Mouse (Mus musculus) adrenal gland, adult 2 months (tissue): ENCODE results near the gene Hap1. TPM values are rescaled to one million over a fixed set of nuclear protein-coding genes. Genes with fewer than 3 reads are reported as not detected.
A peak's percentile ranks its signal among the peaks of the same experiment; 100 is the strongest.
"Not testable (repeated sequence)": the region's sequence is repeated elsewhere in the genome, so short reads cannot be mapped to it uniquely, and the experiment has no call there.

ENCODE experiments used
- DNase-seq: peaks from one replicate; pipeline ENCODE4 v3.0.0; 2021
- polyA plus RNA-seq: library from polyadenylated mRNA; depleted of rRNA; stranded (reverse); fragments of >200 nt; gene quantifications from 2 replicates; pipeline ENCODE4 v1.2.3, GENCODE M21; 2012
- total RNA-seq, 2 experiments: library from RNA; stranded (reverse); gene quantifications; 2 replicates each; pipeline ENCODE4 v1.2.3; 2021

Gene Hap1
- total and polyA plus RNA-seq, 3 experiments: 28.5 to 62.1 (median 34.6) TPM

- peak; percentile 68 for DNase-seq
These were observed 34.1 kb upstream of the Hap1 start for GRCm38 (mm10) chr11:100389931-100390445.

GRCm38 (mm10) chr11:100388588-100388987, 32.7 kb upstream of the Hap1 start:
- peak; percentile 82 for DNase-seq

GRCm38 (mm10) chr11:100387589-100388375, 31.9 kb upstream of the Hap1 start:
- peak; percentile 59 for DNase-seq

GRCm38 (mm10) chr11:100387111-100387510, 31.2 kb upstream of the Hap1 start:
- no peak for DNase-seq

- no peak for DNase-seq
These were observed 30.7 kb upstream of the Hap1 start for GRCm38 (mm10) chr11:100386586-100386985.

GRCm38 (mm10) chr11:100385016-100385415, 29.1 kb upstream of the Hap1 start:
- DNase-seq: no peak

GRCm38 (mm10) chr11:100382682-100383081, 26.8 kb upstream of the Hap1 start:
- no peak for DNase-seq

GRCm38 (mm10) chr11:100379311-100379710, 23.4 kb upstream of the Hap1 start:
- DNase-seq: no peak

- no peak for DNase-seq
These were observed 22.5 kb upstream of the Hap1 start for GRCm38 (mm10) chr11:100378446-100378845.

GRCm38 (mm10) chr11:100377989-100378388, 22.1 kb upstream of the Hap1 start:
- no peak for DNase-seq

- no peak for DNase-seq
These were observed 20.9 kb upstream of the Hap1 start for GRCm38 (mm10) chr11:100376746-100377389.

GRCm38 (mm10) chr11:100376005-100376404, 20.1 kb upstream of the Hap1 start:
- no peak for DNase-seq

GRCm38 (mm10) chr11:100375127-100375526, 19.2 kb upstream of the Hap1 start:
- no peak for DNase-seq

GRCm38 (mm10) chr11:100371981-100372558, 16.1 kb upstream of the Hap1 start:
- DNase-seq: no peak

GRCm38 (mm10) chr11:100369822-100370221, 13.9 kb upstream of the Hap1 start:
- DNase-seq: no peak

GRCm38 (mm10) chr11:100369145-100369544, 13.2 kb upstream of the Hap1 start:
- no peak for DNase-seq

- DNase-seq: peak; percentile 68
These were observed 7.1 kb upstream of the Hap1 start for GRCm38 (mm10) chr11:100362979-100363562.

GRCm38 (mm10) chr11:100362209-100362978, 6.5 kb upstream of the Hap1 start:
- peak; percentile 78 for DNase-seq

GRCm38 (mm10) chr11:100361059-100361458, 5.1 kb upstream of the Hap1 start:
- DNase-seq: not testable (repeated sequence)

- no peak for DNase-seq
These were observed 4.2 kb upstream of the Hap1 start for GRCm38 (mm10) chr11:100360175-100360574.

- DNase-seq: no peak
These were observed 1.5 kb upstream of the Hap1 start for GRCm38 (mm10) chr11:100357408-100357807.

- no peak for DNase-seq
These were observed 887 bp upstream of the Hap1 start for GRCm38 (mm10) chr11:100356819-100357211.
